Mouse (Mus musculus): Measurements from ENCODE around the gene Pck1. TPM values are rescaled to one million over a fixed set of nuclear protein-coding genes. Genes with fewer than 3 reads are reported as not detected.

Gene Pck1
- total and polyA plus RNA-seq, 2 experiments: 240 to 2,488 TPM

GRCm38 (mm10) chr2:173171956-173172355 is 19.1 kb downstream of the Pck1 start:
- peaks cover 14% of the 10 kb centered on the region for H3K4me1 ChIP-seq (ENCODE audit: control insufficient read depth, insufficient read depth, low read length)
- no peak overlapping the region for H3K27ac ChIP-seq (replicated peaks; ENCODE audit: insufficient read depth, low read depth, low read length)
- H3K4me3 ChIP-seq (ENCODE audit: insufficient read depth, low read depth, low read length): no peak overlapping the region
- no peak overlapping the region for H3K9ac ChIP-seq (ENCODE audit: low read depth, low read length)
- DNase-seq (ENCODE audit: extremely low read depth, low read depth, low spot score): no peak
- no peaks in the 10 kb centered on the region for H3K79me2 ChIP-seq (ENCODE audit: control insufficient read depth, insufficient read depth, low read length)
- no peaks in the 10 kb centered on the region for H3K36me3 ChIP-seq (ENCODE audit: control insufficient read depth, insufficient read depth, low read length)
- TF ChIP-seq POLR2A (IDR thresholded peaks at IDR 0.05; ENCODE audit: extremely low read depth, insufficient read depth, low read length) (no peak), CTCF (IDR thresholded peaks at IDR 0.05; ENCODE audit: low read depth, low read length) (no peak)
- WGBS: 83% methylated on average over 5 of the region's 5 CpGs
- H3K27me3 ChIP-seq (ENCODE audit: control insufficient read depth, insufficient read depth, low read length): no peaks in the 10 kb centered on the region

DNA sequence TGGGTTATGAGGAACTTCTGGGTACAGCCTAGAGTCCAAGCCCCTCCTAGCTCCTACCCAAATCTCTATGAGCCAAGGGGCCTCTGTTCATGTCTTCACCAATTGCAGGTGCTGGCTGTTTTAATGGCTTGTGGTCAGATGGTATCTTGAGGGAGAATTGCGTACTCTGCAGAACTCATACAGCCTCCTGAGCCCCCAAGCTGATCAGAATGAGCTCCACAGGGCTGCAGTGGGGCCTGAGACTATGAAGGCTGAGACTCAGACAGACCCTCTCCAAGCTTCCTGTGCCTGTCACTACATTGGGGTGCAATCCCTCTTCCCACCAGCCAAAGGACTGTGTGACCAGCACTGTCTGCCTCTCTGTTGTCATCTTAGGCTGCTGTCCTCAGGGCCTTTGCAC is 19.5 kb downstream of the Pck1 start:
- WGBS: 100% methylated on average over 1 of the region's 1 CpGs

GRCm38 (mm10) chr2:173173008-173173407 is 20.2 kb downstream of the Pck1 start:
- Histone ChIP-seq H3K4me1 (ENCODE audit: control insufficient read depth, insufficient read depth, low read length) (peaks cover 14% of the 10 kb centered on the region), H3K27me3 (ENCODE audit: control insufficient read depth, insufficient read depth, low read length) (no peaks in the 10 kb centered on the region), H3K27ac (replicated peaks; ENCODE audit: insufficient read depth, low read depth, low read length) (no peak overlapping the region), H3K4me3 (ENCODE audit: insufficient read depth, low read depth, low read length) (no peak overlapping the region), H3K36me3 (ENCODE audit: control insufficient read depth, insufficient read depth, low read length) (no peaks in the 10 kb centered on the region), H3K79me2 (ENCODE audit: control insufficient read depth, insufficient read depth, low read length) (no peaks in the 10 kb centered on the region), H3K9ac (ENCODE audit: low read depth, low read length) (no peak overlapping the region)
- WGBS: 55% methylated on average over 2 of the region's 2 CpGs
- no peak for DNase-seq (ENCODE audit: extremely low read depth, low read depth, low spot score)
- TF ChIP-seq CTCF (IDR thresholded peaks at IDR 0.05; ENCODE audit: low read depth, low read length) (no peak), POLR2A (IDR thresholded peaks at IDR 0.05; ENCODE audit: extremely low read depth, insufficient read depth, low read length) (no peak)

More for the DNA sequence above, 19.5 kb downstream of the Pck1 start:
- H3K9ac ChIP-seq (ENCODE audit: low read depth, low read length): no peak overlapping the region
- 0 out of 2 replicates have a peak, but pooled peaks have one; percentile 0 for TF ChIP-seq CTCF (IDR thresholded peaks at IDR 0.05; ENCODE audit: low read depth, low read length)
- no peak for TF ChIP-seq POLR2A (IDR thresholded peaks at IDR 0.05; ENCODE audit: extremely low read depth, insufficient read depth, low read length)
- H3K4me1 ChIP-seq (ENCODE audit: control insufficient read depth, insufficient read depth, low read length): peaks cover 14% of the 10 kb centered on the region
- H3K4me3 ChIP-seq (ENCODE audit: insufficient read depth, low read depth, low read length): no peak overlapping the region
- DNase-seq (ENCODE audit: extremely low read depth, low read depth, low spot score): no peak
- H3K79me2 ChIP-seq (ENCODE audit: control insufficient read depth, insufficient read depth, low read length): no peaks in the 10 kb centered on the region
- H3K27me3 ChIP-seq (ENCODE audit: control insufficient read depth, insufficient read depth, low read length): no peaks in the 10 kb centered on the region
- no peaks in the 10 kb centered on the region for H3K36me3 ChIP-seq (ENCODE audit: control insufficient read depth, insufficient read depth, low read length)
- H3K27ac ChIP-seq (replicated peaks; ENCODE audit: insufficient read depth, low read depth, low read length): no peak overlapping the region

GRCm38 (mm10) chr2:173173521-173174511 is 21.0 kb downstream of the Pck1 start:
- Histone ChIP-seq H3K79me2 (ENCODE audit: control insufficient read depth, insufficient read depth, low read length) (no peaks in the 10 kb centered on the region), H3K36me3 (ENCODE audit: control insufficient read depth, insufficient read depth, low read length) (no peaks in the 10 kb centered on the region), H3K9ac (ENCODE audit: low read depth, low read length) (no peak overlapping the region), H3K27me3 (ENCODE audit: control insufficient read depth, insufficient read depth, low read length) (no peaks in the 10 kb centered on the region), H3K27ac (replicated peaks; ENCODE audit: insufficient read depth, low read depth, low read length) (no peak overlapping the region), H3K4me1 (ENCODE audit: control insufficient read depth, insufficient read depth, low read length) (peaks cover 14% of the 10 kb centered on the region), H3K4me3 (ENCODE audit: insufficient read depth, low read depth, low read length) (no peak overlapping the region)
- 41% methylated on average over 22 of the region's 22 CpGs for WGBS
- TF ChIP-seq POLR2A (IDR thresholded peaks at IDR 0.05; ENCODE audit: extremely low read depth, insufficient read depth, low read length): no peak
- no peak for TF ChIP-seq CTCF (IDR thresholded peaks at IDR 0.05; ENCODE audit: low read depth, low read length)
- DNase-seq (ENCODE audit: extremely low read depth, low read depth, low spot score): peak; percentile 48

DNA sequence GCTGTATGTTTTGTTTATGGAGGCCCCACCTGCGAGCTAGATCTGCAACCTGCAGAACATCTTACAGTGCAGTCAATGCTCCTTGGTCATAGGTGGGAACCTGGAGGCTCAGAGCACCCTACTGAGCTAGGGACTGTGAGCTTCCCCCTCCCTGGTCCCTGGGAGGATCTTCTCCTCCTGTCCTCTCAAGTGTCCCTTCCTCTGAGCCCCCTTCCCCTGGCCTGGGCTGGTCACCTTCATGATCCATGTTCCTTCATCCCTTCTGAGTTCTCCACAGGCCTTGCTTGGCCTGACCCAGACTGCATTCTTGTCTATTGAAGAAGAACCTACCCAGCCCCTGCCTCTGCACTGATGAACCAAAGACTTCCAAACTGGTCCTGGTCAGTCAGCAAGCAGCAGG is 21.7 kb downstream of the Pck1 start:
- no peak for TF ChIP-seq CTCF (IDR thresholded peaks at IDR 0.05; ENCODE audit: low read depth, low read length)
- no peak for TF ChIP-seq POLR2A (IDR thresholded peaks at IDR 0.05; ENCODE audit: extremely low read depth, insufficient read depth, low read length)
- 55% methylated on average over 1 of the region's 1 CpGs for WGBS
- H3K27ac ChIP-seq (replicated peaks; ENCODE audit: insufficient read depth, low read depth, low read length): no peak overlapping the region
- no peaks in the 10 kb centered on the region for H3K36me3 ChIP-seq (ENCODE audit: control insufficient read depth, insufficient read depth, low read length)
- H3K4me3 ChIP-seq (ENCODE audit: insufficient read depth, low read depth, low read length): no peak overlapping the region
- H3K9ac ChIP-seq (ENCODE audit: low read depth, low read length): no peak overlapping the region
- H3K79me2 ChIP-seq (ENCODE audit: control insufficient read depth, insufficient read depth, low read length): no peaks in the 10 kb centered on the region
- peaks cover 13% of the 10 kb centered on the region for H3K4me1 ChIP-seq (ENCODE audit: control insufficient read depth, insufficient read depth, low read length)
- no peaks in the 10 kb centered on the region for H3K27me3 ChIP-seq (ENCODE audit: control insufficient read depth, insufficient read depth, low read length)
- no peak for DNase-seq (ENCODE audit: extremely low read depth, low read depth, low spot score)

DNA sequence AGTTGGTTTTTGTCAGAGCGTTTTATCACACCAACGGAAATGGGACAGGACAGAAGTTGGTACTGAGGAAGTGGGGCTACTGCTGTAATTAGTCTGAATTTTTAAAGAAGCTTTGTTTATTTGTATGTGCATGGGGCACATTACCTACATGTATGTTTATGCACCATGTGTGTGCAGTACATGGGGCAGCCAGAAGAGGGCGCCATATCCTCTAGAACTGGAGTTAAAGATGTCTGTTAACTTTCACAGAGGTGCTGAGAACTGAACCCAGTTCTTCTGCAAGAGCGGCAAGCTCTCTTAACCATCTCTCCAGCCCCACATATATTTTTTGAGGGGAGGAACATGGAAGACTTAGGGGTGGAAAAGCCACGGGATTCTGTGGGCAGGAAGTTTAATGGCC is 22.9 kb downstream of the Pck1 start:
- no peak for TF ChIP-seq CTCF (IDR thresholded peaks at IDR 0.05; ENCODE audit: low read depth, low read length)
- no peak for TF ChIP-seq POLR2A (IDR thresholded peaks at IDR 0.05; ENCODE audit: extremely low read depth, insufficient read depth, low read length)
- no peak for DNase-seq (ENCODE audit: extremely low read depth, low read depth, low spot score)
- H3K27me3 ChIP-seq (ENCODE audit: control insufficient read depth, insufficient read depth, low read length): no peaks in the 10 kb centered on the region
- H3K9ac ChIP-seq (ENCODE audit: low read depth, low read length): no peak overlapping the region
- H3K4me3 ChIP-seq (ENCODE audit: insufficient read depth, low read depth, low read length): no peak overlapping the region
- H3K36me3 ChIP-seq (ENCODE audit: control insufficient read depth, insufficient read depth, low read length): no peaks in the 10 kb centered on the region
- peaks cover 4% of the 10 kb centered on the region for H3K4me1 ChIP-seq (ENCODE audit: control insufficient read depth, insufficient read depth, low read length)
- H3K27ac ChIP-seq (replicated peaks; ENCODE audit: insufficient read depth, low read depth, low read length): no peak overlapping the region
- 93% methylated on average over 5 of the region's 5 CpGs for WGBS
- no peaks in the 10 kb centered on the region for H3K79me2 ChIP-seq (ENCODE audit: control insufficient read depth, insufficient read depth, low read length)

All from liver, adult 2 months (tissue).